Mouse (Mus musculus): ENCODE measurements at regions not wholly inside any gene's neighbourhood (a gene's known extent, or its start where the extent isn't known, plus 50 kb on each side); places are given as distances from the start of the nearest gene placed in this dataset.

GRCm38 (mm10) chr17:27364899-27365298 lies 156.3 kb downstream of the Grm4 start:
- no peak for DNase-seq (ENCODE audit: low read depth, low spot score)
- WGBS: 86% methylated on average over 6 of the region's 6 CpGs

- 77% methylated on average over 7 of the region's 7 CpGs for WGBS
- no peak for DNase-seq (ENCODE audit: low read depth, low spot score)
Measured at GRCm38 (mm10) chr17:27364338-27364737, 156.9 kb downstream of the Grm4 start.

DNA sequence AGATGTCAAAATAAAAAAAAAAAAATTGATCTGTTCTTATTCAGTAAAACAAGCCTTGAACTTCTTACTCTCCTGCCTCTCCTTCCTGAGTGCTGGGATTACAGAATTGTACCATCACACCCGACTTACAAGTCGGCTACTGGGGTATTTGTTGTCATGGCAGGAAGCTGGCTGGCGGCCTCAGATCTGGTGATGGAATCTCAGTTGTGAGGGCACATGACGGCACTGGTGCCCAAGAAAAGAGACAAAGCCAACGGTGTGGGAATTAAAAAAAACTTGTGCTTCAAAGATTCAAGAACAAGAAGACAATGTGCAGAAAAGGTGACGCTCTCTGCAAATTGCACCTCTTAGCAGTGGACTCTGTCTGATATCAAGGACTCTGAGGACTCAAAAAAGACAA lies 157.3 kb downstream of the Grm4 start:
- 73% methylated on average over 6 of the region's 6 CpGs for WGBS
- DNase-seq (ENCODE audit: low read depth, low spot score): no peak

DNA sequence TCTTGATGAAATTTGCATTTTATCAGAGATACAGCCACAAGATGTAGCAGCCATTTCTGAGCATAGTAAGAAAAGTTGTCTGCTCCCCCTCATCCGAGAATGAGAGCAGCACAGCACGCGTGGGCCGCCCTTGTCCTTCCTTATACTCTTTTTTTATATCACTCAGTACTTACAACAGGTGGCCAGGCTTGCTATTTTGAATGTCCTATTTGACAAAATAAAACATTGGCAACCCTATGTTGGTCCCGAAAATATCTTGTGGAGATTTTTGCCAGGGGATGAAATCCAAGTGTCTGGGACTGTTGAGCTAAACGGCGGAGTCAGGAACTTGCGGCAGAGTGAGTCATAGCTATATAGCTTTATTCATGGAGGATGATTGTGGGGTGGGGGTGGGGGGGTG lies 158.0 kb upstream of the Lemd2 start:
- DNase-seq (ENCODE audit: low read depth, low spot score): no peak
- WGBS: 78% methylated on average over 8 of the region's 8 CpGs

- WGBS: 79% methylated on average over 2 of the region's 2 CpGs
- peak; percentile 2 for DNase-seq (ENCODE audit: low read depth, low spot score)
Measured at GRCm38 (mm10) chr17:27361362-27361761, 157.1 kb upstream of the Lemd2 start.

- no peak for DNase-seq (ENCODE audit: low read depth, low spot score)
- WGBS: 69% methylated on average over 3 of the region's 3 CpGs
Measured at GRCm38 (mm10) chr17:27356862-27357261, 152.6 kb upstream of the Lemd2 start.

DNA sequence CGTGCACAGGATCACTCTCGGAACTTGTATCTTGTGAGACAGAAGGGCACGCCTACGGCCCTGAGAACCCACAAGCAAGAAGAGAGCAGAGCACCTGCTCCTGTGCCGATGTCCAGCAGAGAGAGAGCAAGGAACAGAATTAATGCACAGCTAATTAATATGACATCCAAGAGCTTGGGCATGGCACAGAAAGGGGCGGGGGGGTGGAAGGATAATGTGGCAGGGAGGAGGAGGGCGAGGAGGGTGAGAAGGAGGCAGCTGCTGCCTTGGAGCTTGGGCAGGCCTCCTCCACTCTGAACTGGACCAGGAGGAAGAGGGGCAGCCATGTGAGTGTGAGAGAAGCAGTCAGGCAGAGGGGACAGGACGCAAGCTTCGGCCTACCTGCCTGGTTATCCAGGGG lies 151.4 kb upstream of the Lemd2 start:
- 91% methylated on average over 9 of the region's 9 CpGs for WGBS
- no peak for DNase-seq (ENCODE audit: low read depth, low spot score)

DNA sequence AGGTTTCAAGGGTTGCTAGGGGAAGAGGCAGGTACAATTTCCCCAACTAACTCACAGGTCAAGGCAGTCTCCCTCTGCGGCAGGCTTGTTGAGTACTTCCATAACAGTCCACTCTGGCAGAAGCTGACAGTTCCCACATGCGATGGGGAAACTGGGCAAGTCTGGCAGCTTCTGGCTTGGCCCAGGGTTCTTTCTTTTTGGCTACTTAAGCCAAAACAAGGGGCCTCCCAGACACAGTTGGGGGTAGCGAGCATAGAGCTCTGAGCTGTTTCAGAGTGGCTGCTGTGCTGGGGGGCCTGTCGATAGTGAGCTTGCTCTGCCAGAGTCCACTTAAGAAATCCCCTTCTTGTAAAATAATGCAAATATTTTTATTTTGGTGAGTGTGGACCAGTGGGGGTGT lies 150.8 kb upstream of the Lemd2 start:
- DNase-seq (ENCODE audit: low read depth, low spot score): no peak
- WGBS: 91% methylated on average over 4 of the region's 4 CpGs

DNA sequence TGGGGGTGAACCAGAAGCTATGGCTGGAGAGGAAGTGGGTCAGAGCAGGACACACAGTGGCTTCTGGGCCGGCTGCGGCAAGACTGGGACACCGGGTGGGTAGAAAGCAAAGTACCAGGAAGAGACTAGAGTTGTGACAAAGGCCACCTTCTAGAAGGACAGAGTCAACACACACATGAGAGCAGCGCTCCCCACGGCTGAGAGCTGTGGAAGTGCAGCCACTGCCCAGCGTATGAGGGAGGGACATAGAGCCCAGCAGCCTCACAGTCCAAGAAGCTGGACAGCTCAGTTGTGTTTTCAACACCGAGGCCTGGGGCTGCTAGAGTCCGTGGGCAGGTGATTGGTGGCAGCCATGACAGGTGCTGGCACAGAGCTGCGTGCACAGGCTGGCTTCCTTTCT lies 145.6 kb upstream of the Lemd2 start:
- DNase-seq (ENCODE audit: low read depth, low spot score): no peak
- WGBS: 82% methylated on average over 9 of the region's 9 CpGs

DNA sequence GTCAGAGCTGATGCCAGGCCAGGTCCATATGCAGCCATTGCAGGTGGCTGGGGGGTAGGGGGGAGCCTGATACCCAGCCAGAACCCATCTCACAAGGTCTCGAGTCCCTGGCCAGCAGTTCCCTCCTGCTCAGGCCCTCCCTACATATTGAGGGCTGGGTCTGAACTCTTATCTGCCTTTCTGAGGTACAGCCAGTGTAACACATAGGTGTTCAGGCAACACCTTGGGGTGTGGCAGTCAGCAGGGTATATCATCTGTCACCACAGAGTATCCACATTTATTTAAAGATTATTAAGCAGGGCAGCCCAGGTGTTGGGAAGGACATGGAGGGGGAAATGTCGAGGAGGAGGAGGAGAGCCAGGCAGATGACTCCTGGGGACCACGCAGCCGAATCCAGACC lies 145.2 kb upstream of the Lemd2 start:
- no peak for DNase-seq (ENCODE audit: low read depth, low spot score)
- 65% methylated on average over 4 of the region's 4 CpGs for WGBS

- DNase-seq (ENCODE audit: low read depth, low spot score): no peak
- WGBS: 40% methylated on average over 14 of the region's 14 CpGs
Measured at GRCm38 (mm10) chr17:27341952-27342890, 138.0 kb upstream of the Lemd2 start.

DNA sequence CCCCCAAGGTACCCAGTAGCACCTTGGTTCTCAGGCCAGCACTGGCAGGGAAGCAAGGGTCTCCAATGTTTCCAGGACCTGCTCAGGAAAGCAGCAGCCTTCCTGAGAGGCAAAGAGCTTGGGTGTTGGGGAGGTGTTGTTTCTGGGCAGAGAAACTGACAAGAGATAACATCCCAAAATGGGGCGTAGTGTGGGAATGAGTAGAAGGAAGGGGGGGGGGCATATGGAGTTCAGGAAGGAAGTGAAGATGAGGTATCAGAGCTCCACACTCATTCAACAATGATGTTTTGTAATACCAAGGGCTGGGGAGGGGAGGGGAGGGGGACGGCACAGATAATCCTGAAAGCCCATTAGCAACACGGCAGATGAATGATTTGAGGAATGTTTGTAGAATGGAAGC lies 135.6 kb upstream of the Lemd2 start:
- WGBS: 79% methylated on average over 3 of the region's 3 CpGs
- no peak for DNase-seq (ENCODE audit: low read depth, low spot score)

GRCm38 (mm10) chr17:27339261-27339660 lies 135.0 kb upstream of the Lemd2 start:
- 57% methylated on average over 2 of the region's 2 CpGs for WGBS
- DNase-seq (ENCODE audit: low read depth, low spot score): no peak

DNA sequence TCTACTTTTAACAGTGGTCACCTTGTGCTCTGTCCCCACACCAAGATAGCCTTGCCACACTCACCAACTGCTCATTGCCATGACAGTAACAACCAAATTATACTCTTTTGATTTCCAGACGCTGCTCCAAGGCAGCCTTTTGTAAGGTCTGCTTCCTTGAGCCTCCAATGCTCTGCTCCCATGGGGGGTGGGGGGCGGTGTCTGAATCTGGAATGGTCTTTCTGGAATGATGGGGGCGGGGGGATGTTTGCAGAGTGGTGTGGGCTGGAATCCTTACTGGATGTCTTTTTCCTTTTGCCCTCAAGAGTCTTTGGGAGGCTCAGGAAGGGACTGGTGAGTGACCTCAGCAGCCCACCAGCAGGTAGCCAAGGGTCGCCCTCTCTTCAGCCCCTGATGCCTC lies 131.4 kb upstream of the Lemd2 start:
- 49% methylated on average over 4 of the region's 4 CpGs for WGBS
- DNase-seq (ENCODE audit: low read depth, low spot score): no peak

- 82% methylated on average over 16 of the region's 16 CpGs for WGBS
Measured at GRCm38 (mm10) chr17:27333593-27333992, 129.3 kb upstream of the Lemd2 start.

GRCm38 (mm10) chr17:27333141-27333540 lies 128.9 kb upstream of the Lemd2 start:
- no peak for DNase-seq (ENCODE audit: low read depth, low spot score)
- 89% methylated on average over 6 of the region's 6 CpGs for WGBS

More at GRCm38 (mm10) chr17:27333593-27333992, 129.3 kb upstream of the Lemd2 start:
- no peak for DNase-seq (ENCODE audit: low read depth, low spot score)

- no peak for DNase-seq (ENCODE audit: low read depth, low spot score)
- 47% methylated on average over 4 of the region's 4 CpGs for whole genome bisulfite sequencing
Measured at GRCm38 (mm10) chr17:27332076-27332475, 127.8 kb upstream of the Lemd2 start.

- WGBS: 77% methylated on average over 5 of the region's 5 CpGs
- DNase-seq (ENCODE audit: low read depth, low spot score): no peak
Measured at GRCm38 (mm10) chr17:27331630-27332029, 127.4 kb upstream of the Lemd2 start.

DNA sequence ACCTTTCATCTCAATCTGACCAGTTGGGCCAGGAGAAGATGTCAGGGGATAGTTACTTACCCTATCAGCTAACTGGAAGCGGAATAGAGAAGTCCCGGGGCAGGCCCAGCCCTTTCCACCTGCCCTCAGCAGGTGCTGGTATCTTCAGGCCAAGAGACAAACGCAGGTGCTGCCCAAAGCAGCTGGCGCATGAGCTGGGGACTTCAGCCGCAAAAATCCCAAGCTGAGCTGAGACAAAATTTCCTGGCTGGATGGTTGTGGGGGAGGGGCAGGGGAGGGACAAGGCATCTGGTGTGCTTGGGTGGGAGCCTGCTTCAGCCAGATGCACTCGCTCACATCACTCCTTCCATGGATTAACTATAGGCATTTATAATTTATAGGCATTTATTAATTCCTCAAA lies 125.5 kb upstream of the Lemd2 start:
- WGBS: 27% methylated on average over 6 of the region's 6 CpGs
- DNase-seq (ENCODE audit: low read depth, low spot score): no peak

DNA sequence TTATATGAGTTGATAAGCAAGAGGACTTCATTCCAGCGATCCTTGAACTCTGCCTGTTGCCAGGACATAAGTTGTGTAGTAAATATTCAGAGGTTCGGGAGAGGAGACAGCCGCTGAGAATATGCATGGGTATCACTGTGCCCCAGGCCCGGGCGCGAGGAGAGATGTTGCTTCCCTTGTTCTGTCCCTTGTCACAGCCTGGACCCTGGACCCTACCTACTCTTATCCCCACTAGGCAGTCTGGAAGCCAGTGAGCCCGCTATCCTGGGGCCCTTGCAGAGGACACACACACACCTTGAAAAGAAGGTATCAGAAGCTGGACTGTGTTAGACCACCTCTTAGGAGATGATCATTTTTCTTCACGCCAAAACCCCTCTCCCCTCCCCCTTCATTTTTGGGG lies 124.9 kb upstream of the Lemd2 start:
- no peak for DNase-seq (ENCODE audit: low read depth, low spot score)
- 64% methylated on average over 8 of the region's 8 CpGs for WGBS

- 13% methylated on average over 18 of the region's 18 CpGs for WGBS
- DNase-seq (ENCODE audit: low read depth, low spot score): no peak
Measured at GRCm38 (mm10) chr17:27325002-27325460, 120.8 kb upstream of the Lemd2 start.

Measured in large intestine, adult 2 months (tissue).